Mouse (Mus musculus): Measurements from ENCODE around the gene Gpr132. TPM values are rescaled to one million over a fixed set of nuclear protein-coding genes. Genes with fewer than 3 reads are reported as not detected.

The Gpr132 gene
- polyA plus RNA-seq, 1 experiment, result 4.6 TPM

- Histone ChIP-seq H3K4me1 (ENCODE audit: control insufficient read depth, insufficient read depth, low read length) (no peaks in the 10 kb centered on the region), H3K36me3 (ENCODE audit: control insufficient read depth, insufficient read depth, low read length) (no peaks in the 10 kb centered on the region), H3K27me3 (replicated peaks; ENCODE audit: control insufficient read depth, insufficient read depth, low read length) (no peaks in the 10 kb centered on the region), H3K4me3 (ENCODE audit: insufficient read depth, low read depth, low read length) (no peak overlapping the region), H3K27ac (ENCODE audit: insufficient read depth, low read depth, low read length) (no peak overlapping the region)
- 57% methylated on average over 9 of the region's 9 CpGs for WGBS
- DNase-seq, result no peak
- TF ChIP-seq CTCF (conservative IDR thresholded peaks at IDR 0.05; ENCODE audit: insufficient read depth, insufficient read length, low read depth, low read length) (no peak), POLR2A (IDR thresholded peaks at IDR 0.05; ENCODE audit: low read depth, low read length) (no peak)
These were observed 6.1 kb downstream of the Gpr132 start for GRCm38 (mm10) chr12:112861911-112862321.

- no peak overlapping the region for H3K27ac ChIP-seq (ENCODE audit: insufficient read depth, low read depth, low read length)
- H3K4me1 ChIP-seq (ENCODE audit: control insufficient read depth, insufficient read depth, low read length), result no peaks in the 10 kb centered on the region
- no peaks in the 10 kb centered on the region for H3K36me3 ChIP-seq (ENCODE audit: control insufficient read depth, insufficient read depth, low read length)
- DNase-seq, result no peak
- TF ChIP-seq POLR2A (IDR thresholded peaks at IDR 0.05; ENCODE audit: low read depth, low read length), result no peak
- TF ChIP-seq CTCF (conservative IDR thresholded peaks at IDR 0.05; ENCODE audit: insufficient read depth, insufficient read length, low read depth, low read length), result no peak
- H3K27me3 ChIP-seq (replicated peaks; ENCODE audit: control insufficient read depth, insufficient read depth, low read length), result no peaks in the 10 kb centered on the region
- H3K4me3 ChIP-seq (ENCODE audit: insufficient read depth, low read depth, low read length), result no peak overlapping the region
- 76% methylated on average over 7 of the region's 7 CpGs for WGBS
These were observed 7.3 kb downstream of the Gpr132 start for GRCm38 (mm10) chr12:112860765-112861164.

GRCm38 (mm10) chr12:112859930-112860329 lies 8.1 kb downstream of the Gpr132 start:
- TF ChIP-seq CTCF (conservative IDR thresholded peaks at IDR 0.05; ENCODE audit: insufficient read depth, insufficient read length, low read depth, low read length) (no peak), POLR2A (IDR thresholded peaks at IDR 0.05; ENCODE audit: low read depth, low read length) (no peak)
- no peak overlapping the region for H3K27ac ChIP-seq (ENCODE audit: insufficient read depth, low read depth, low read length)
- no peak for DNase-seq
- H3K4me1 ChIP-seq (ENCODE audit: control insufficient read depth, insufficient read depth, low read length), result no peaks in the 10 kb centered on the region
- H3K27me3 ChIP-seq (replicated peaks; ENCODE audit: control insufficient read depth, insufficient read depth, low read length), result no peaks in the 10 kb centered on the region
- H3K4me3 ChIP-seq (ENCODE audit: insufficient read depth, low read depth, low read length), result no peak overlapping the region; the same call in 1 of the 2 replicates
- H3K36me3 ChIP-seq (ENCODE audit: control insufficient read depth, insufficient read depth, low read length), result no peaks in the 10 kb centered on the region
- 59% methylated on average over 8 of the region's 8 CpGs for WGBS

GRCm38 (mm10) chr12:112858581-112859336 lies 9.3 kb downstream of the Gpr132 start:
- H3K27ac ChIP-seq (ENCODE audit: insufficient read depth, low read depth, low read length), result no peak overlapping the region
- WGBS, result 94% methylated on average over 9 of the region's 9 CpGs
- no peaks in the 10 kb centered on the region for H3K4me1 ChIP-seq (ENCODE audit: control insufficient read depth, insufficient read depth, low read length)
- no peak for DNase-seq
- no peaks in the 10 kb centered on the region for H3K36me3 ChIP-seq (ENCODE audit: control insufficient read depth, insufficient read depth, low read length)
- TF ChIP-seq POLR2A (IDR thresholded peaks at IDR 0.05; ENCODE audit: low read depth, low read length), result no peak
- no peaks in the 10 kb centered on the region for H3K27me3 ChIP-seq (replicated peaks; ENCODE audit: control insufficient read depth, insufficient read depth, low read length)
- no peak overlapping the region for H3K4me3 ChIP-seq (ENCODE audit: insufficient read depth, low read depth, low read length)

GRCm38 (mm10) chr12:112857021-112857925 lies 10.8 kb downstream of the Gpr132 start:
- no peak for TF ChIP-seq CTCF (conservative IDR thresholded peaks at IDR 0.05; ENCODE audit: insufficient read depth, insufficient read length, low read depth, low read length)
- TF ChIP-seq POLR2A (IDR thresholded peaks at IDR 0.05; ENCODE audit: low read depth, low read length), result no peak
- H3K27ac ChIP-seq (ENCODE audit: insufficient read depth, low read depth, low read length), result no peak overlapping the region
- WGBS, result 66% methylated on average over 9 of the region's 9 CpGs
- DNase-seq, result no peak
- no peak overlapping the region for H3K4me3 ChIP-seq (ENCODE audit: insufficient read depth, low read depth, low read length)
- no peaks in the 10 kb centered on the region for H3K27me3 ChIP-seq (replicated peaks; ENCODE audit: control insufficient read depth, insufficient read depth, low read length)
- no peaks in the 10 kb centered on the region for H3K4me1 ChIP-seq (ENCODE audit: control insufficient read depth, insufficient read depth, low read length)
- no peaks in the 10 kb centered on the region for H3K36me3 ChIP-seq (ENCODE audit: control insufficient read depth, insufficient read depth, low read length)

- TF ChIP-seq POLR2A (IDR thresholded peaks at IDR 0.05; ENCODE audit: low read depth, low read length) (no peak), CTCF (conservative IDR thresholded peaks at IDR 0.05; ENCODE audit: insufficient read depth, insufficient read length, low read depth, low read length) (no peak)
- Histone ChIP-seq H3K4me1 (ENCODE audit: control insufficient read depth, insufficient read depth, low read length) (no peaks in the 10 kb centered on the region), H3K27me3 (replicated peaks; ENCODE audit: control insufficient read depth, insufficient read depth, low read length) (no peaks in the 10 kb centered on the region), H3K36me3 (ENCODE audit: control insufficient read depth, insufficient read depth, low read length) (no peaks in the 10 kb centered on the region), H3K27ac (ENCODE audit: insufficient read depth, low read depth, low read length) (no peak overlapping the region), H3K4me3 (ENCODE audit: insufficient read depth, low read depth, low read length) (no peak overlapping the region)
- 73% methylated on average over 3 of the region's 3 CpGs for WGBS
- DNase-seq, result no peak
These were observed 11.7 kb downstream of the Gpr132 start for GRCm38 (mm10) chr12:112856338-112856737.

Measured in kidney, adult 2 months (tissue).